Mouse (Mus musculus) kidney, postnatal 0 days (tissue): Measurements from ENCODE around the gene Cd72. TPM values are rescaled to one million over a fixed set of nuclear protein-coding genes. Genes with fewer than 3 reads are reported as not detected.
A peak's percentile ranks its signal among the peaks of the same experiment; 100 is the strongest.
"Not testable (repeated sequence)": the region's sequence is repeated elsewhere in the genome, so short reads cannot be mapped to it uniquely, and the experiment has no call there.

ENCODE experiments used
- ATAC-seq: fragments of 200-750 bp; cut with Nextera tagmentation; replicated peaks from 2 replicates; pipeline ENCODE4 v1.8.0; 2017; ENCODE audit warnings: low read depth, moderate number of reproducible peaks, moderate TSS enrichment, moderate library complexity; ENCODE audit not compliant: low FRiP score
- DNase-seq: peaks from one replicate; pipeline ENCODE4 v3.0.0-alpha.2; 2016; ENCODE audit warnings: low spot score
- H3K27ac ChIP-seq: fragments of 300-500 bp; sonication (generic); 2 replicates; pipeline ENCODE4 v1.5.1; 2014; ENCODE audit warnings: mild to moderate bottlenecking
- H3K27me3 ChIP-seq: fragments of 300-500 bp; sonication (generic); 2 replicates; pipeline ENCODE4 v1.6.1; 2014; ENCODE audit warnings: low read length, mixed read lengths; ENCODE audit not compliant: insufficient read depth
- H3K36me3 ChIP-seq: fragments of 300-500 bp; sonication (generic); 2 replicates; pipeline ENCODE4 v1.6.1; 2014; ENCODE audit warnings: low read length, mixed read lengths; ENCODE audit not compliant: insufficient read depth
- H3K4me1 ChIP-seq: fragments of 300-500 bp; sonication (generic); replicated peaks from 2 replicates; pipeline ENCODE4 v1.6.1; 2014; ENCODE audit warnings: antibody characterized with exemption, low read length, mixed read lengths; ENCODE audit not compliant: insufficient read depth
- H3K4me2 ChIP-seq: fragments of 300-500 bp; sonication (generic); 2 replicates; pipeline ENCODE4 v1.6.1; 2014; ENCODE audit warnings: mild to moderate bottlenecking, low read length, moderate library complexity, mixed read lengths
- H3K4me3 ChIP-seq: fragments of 300-500 bp; sonication (generic); replicated peaks from 2 replicates; pipeline ENCODE4 v1.5.1; 2014; ENCODE audit warnings: low read depth, low read length
- H3K9ac ChIP-seq: fragments of 300-500 bp; sonication (generic); 2 replicates; pipeline ENCODE4 v1.6.1; 2014; ENCODE audit warnings: low read depth, low read length
- H3K9me3 ChIP-seq: fragments of 300-500 bp; sonication (generic); replicated peaks from 2 replicates; pipeline ENCODE4 v1.6.1; 2016; ENCODE audit warnings: low read length, inconsistent platforms, mixed read lengths
- CTCF ChIP-seq: IDR thresholded peaks from 2 replicates; pipeline ENCODE4 v1.5.1; 2016; ENCODE audit warnings: antibody characterized with exemption, low read depth, mild to moderate bottlenecking, moderate library complexity
- WGBS: fragments of 180-500 bp; shearing (Covaris S2); extraction: QIAGEN DNeasy Blood & Tissue Kit; methylation state at CpG from one replicate; pipeline ENCODE4 v1.1.7; 2014; 5-methylcytosine and 5-hydroxymethylcytosine counted together
- polyA plus RNA-seq: library from polyadenylated mRNA; unstranded; fragments of >200 nt; fragmentation: Nextera tagmentation; extraction: Ambion mirVana; gene quantifications from 2 replicates; pipeline ENCODE4 v1.2.1, GENCODE M21; 2015

The Cd72 gene
- polyA plus RNA-seq, 1 experiment from 2014 or later, result 5.0 TPM

- WGBS, result 45% methylated on average over 12 of the region's 12 CpGs
- no peak for TF ChIP-seq CTCF
- H3K4me3 ChIP-seq, result peak overlapping the region; percentile 63
- H3K9me3 ChIP-seq, result no peaks in the 10 kb centered on the region
- H3K4me2 ChIP-seq, result peak overlapping the region; percentile 63
- peak; percentile 57 for DNase-seq
- H3K27me3 ChIP-seq, result no peaks in the 10 kb centered on the region
- peaks cover 15% of the 10 kb centered on the region for H3K36me3 ChIP-seq
- no peak for ATAC-seq
- H3K9ac ChIP-seq, result peak overlapping the region; percentile 56; the same call in 1 of the 2 replicates
- H3K27ac ChIP-seq, result peak overlapping the region; percentile 71
- H3K4me1 ChIP-seq, result 0 out of 2 replicates have a peak, but pooled peaks cover 3% of the 10 kb centered on the region
These were observed 37.8 kb upstream of the Cd72 start for GRCm38 (mm10) chr4:43492101-43492820.

- peaks cover 6% of the 10 kb centered on the region; the same call in 1 of the 2 replicates for H3K36me3 ChIP-seq
- H3K4me2 ChIP-seq, result no peak overlapping the region
- H3K9me3 ChIP-seq, result no peaks in the 10 kb centered on the region
- H3K27ac ChIP-seq, result no peak overlapping the region
- no peak overlapping the region for H3K4me3 ChIP-seq
- no peak for ATAC-seq
- no peak for TF ChIP-seq CTCF
- 89% methylated on average over 5 of the region's 5 CpGs for WGBS
- no peak for DNase-seq
- H3K27me3 ChIP-seq, result no peaks in the 10 kb centered on the region
- H3K4me1 ChIP-seq, result no peaks in the 10 kb centered on the region
- H3K9ac ChIP-seq, result no peak overlapping the region
These were observed 36.4 kb upstream of the Cd72 start for GRCm38 (mm10) chr4:43490801-43491200.

- Histone ChIP-seq H3K36me3 (no peaks in the 10 kb centered on the region), H3K9ac (no peak overlapping the region), H3K4me1 (no peaks in the 10 kb centered on the region), H3K9me3 (no peaks in the 10 kb centered on the region), H3K4me2 (no peak overlapping the region), H3K27me3 (no peaks in the 10 kb centered on the region), H3K27ac (no peak overlapping the region), H3K4me3 (no peak overlapping the region)
- TF ChIP-seq CTCF, result no peak
- ATAC-seq, result no peak
- DNase-seq, result no peak
- 97% methylated on average over 3 of the region's 3 CpGs for WGBS
These were observed 35.2 kb upstream of the Cd72 start for GRCm38 (mm10) chr4:43489611-43490010.

- ATAC-seq, DNase-seq, H3K27ac ChIP-seq, H3K9ac ChIP-seq, H3K9me3 ChIP-seq, H3K27me3 ChIP-seq, H3K4me1 ChIP-seq, H3K36me3 ChIP-seq, H3K4me2 ChIP-seq, H3K4me3 ChIP-seq: not testable (repeated sequence)
- 90% methylated on average over 5 of the region's 5 CpGs for WGBS
These were observed 31.2 kb upstream of the Cd72 start for GRCm38 (mm10) chr4:43485666-43486065.

- Histone ChIP-seq H3K4me3 (no peak within 1 kb of the TSS), H3K9me3 (no peaks in the 10 kb centered on the region), H3K36me3 (no peaks in the 10 kb centered on the region), H3K27me3 (no peaks in the 10 kb centered on the region), H3K4me1 (no peaks in the 10 kb centered on the region), H3K4me2 (no peak within 1 kb of the TSS), H3K27ac (no peak within 1 kb of the TSS), H3K9ac (no peak within 1 kb of the TSS)
- DNase-seq (no peak), ATAC-seq (no peak)
- no peak for TF ChIP-seq CTCF
- 66% methylated on average over 12 of the region's 12 CpGs for WGBS
These were observed 29.2 kb upstream of the Cd72 start, which contains the start of gene Sit1 for GRCm38 (mm10) chr4:43483535-43484091. Gene Sit1 (minus strand): TSS chr4:43483734.

GRCm38 (mm10) chr4:43482591-43482990 lies 28.2 kb upstream of the Cd72 start:
- no peaks in the 10 kb centered on the region for H3K9me3 ChIP-seq
- 61% methylated on average over 10 of the region's 10 CpGs for WGBS

More at GRCm38 (mm10) chr4:43482591-43482990, 28.2 kb upstream of the Cd72 start:
- Histone ChIP-seq H3K4me1 (no peaks in the 10 kb centered on the region), H3K9ac (no peak overlapping the region), H3K4me3 (no peak overlapping the region), H3K27me3 (no peaks in the 10 kb centered on the region), H3K27ac (no peak overlapping the region), H3K36me3 (no peaks in the 10 kb centered on the region), H3K4me2 (no peak overlapping the region)
- DNase-seq (no peak), ATAC-seq (no peak)
- TF ChIP-seq CTCF, result no peak
